Comparison of ENCODE assay signal across 14 mouse cellular contexts in genomic region chr13:49642650-49643049, GRCm38 (mm10). TPM values are rescaled to one million over a fixed set of nuclear protein-coding genes. Genes with fewer than 3 reads are reported as not detected.
"Had no signal": no experiment of that assay in that cellular context is flagged by ENCODE, and none has a peak within 500 bp of the region (broad histone marks: within the 10 kb centered on the region; RNA-seq: fewer than 3 reads in every experiment).

No protein-coding gene starts in this region.

- H3K4me2 ChIP-seq: limb, embryonic 13.5 days; lung, embryonic 14.5 days; neural tube, embryonic 12.5 days had no signal

- H3K9ac ChIP-seq: limb, embryonic 13.5 days; liver, embryonic 14.5 days; lung, embryonic 14.5 days; neural tube, embryonic 12.5 days had no signal

- H3K9me3 ChIP-seq: limb, embryonic 13.5 days; midbrain, embryonic 10.5 days; neural tube, embryonic 12.5 days had no signal

- H3K27me3 ChIP-seq: limb, embryonic 13.5 days; neural tube, embryonic 12.5 days had no signal

- H3K27ac ChIP-seq: limb, embryonic 13.5 days; liver, embryonic 14.5 days; midbrain, embryonic 10.5 days; neural tube, embryonic 12.5 days had no signal

- H3K4me1 ChIP-seq: midbrain, embryonic 10.5 days; neural tube, embryonic 12.5 days had no signal

- H3K4me3 ChIP-seq: limb, embryonic 13.5 days; midbrain, embryonic 10.5 days; neural tube, embryonic 12.5 days had no signal

- H3K36me3 ChIP-seq: limb, embryonic 13.5 days; neural tube, embryonic 12.5 days had no signal

- DNase-seq: kidney, postnatal 10 days; left cerebral cortex, postnatal 4 days; lung, embryonic 14.5 days; lung, postnatal 10 days; lung, postnatal 4 days; midbrain, embryonic 14.5 days; thymus, adult 2 months; thymus, postnatal 25 days had no signal

RNA-seq across cellular contexts. Expression of gene Ogn, which starts 34.8 kb away (rescaled TPM):
- total RNA-seq: monocyte, adult 5-6 weeks; neutrophil, adult 5-6 weeks had no signal
